Mouse (Mus musculus): ENCODE measurements around the gene Sec23a. TPM values are rescaled to one million over a fixed set of nuclear protein-coding genes. Genes with fewer than 3 reads are reported as not detected.
"Not testable (repeated sequence)": the region's sequence is repeated elsewhere in the genome, so short reads cannot be mapped to it uniquely, and the experiment has no call there.

Gene Sec23a
- 100 to 1,000 TPM; 104 to 108 TPM for total RNA-seq (2021)

GRCm38 (mm10) chr12:59011844-59012709 is at the start of gene Sec23a:
TSS of gene Sec23a (minus strand) at chr12:59012017.
- DNase-seq (ENCODE audit: low spot score in 2 of 2), result peak; percentile 95 to 99
- intact Hi-C loops (cut with DNase I), result loop anchor here (2.0 kb wide), 2 partner anchors 55 to 119 kb away; partner anchors contain the start of gene Pnn

- peak; percentile 80 to 83 for DNase-seq (ENCODE audit: low spot score in 2 of 2)
- intact Hi-C loops (cut with DNase I), result no loop called here
These were observed 49.3 kb upstream of the Sec23a start, which contains the start of gene Trappc6b for GRCm38 (mm10) chr12:59060993-59061595. TSS of gene Trappc6b (minus strand) at chr12:59061472.

GRCm38 (mm10) chr12:59060322-59060721 is 48.5 kb upstream of the Sec23a start:
- no peak for DNase-seq (ENCODE audit: low spot score in 2 of 2)
- intact Hi-C loops (cut with DNase I), result no loop called here

- intact Hi-C loops (cut with DNase I); DNase-seq (ENCODE audit: low spot score in 2 of 2): not testable (repeated sequence)
These were observed 46.4 kb upstream of the Sec23a start for GRCm38 (mm10) chr12:59058242-59058641.

GRCm38 (mm10) chr12:59056222-59056621 is 44.4 kb upstream of the Sec23a start:
- no peak for DNase-seq (ENCODE audit: low spot score in 2 of 2)
- intact Hi-C loops (cut with DNase I), result no loop called here

GRCm38 (mm10) chr12:59055196-59055850 is 43.5 kb upstream of the Sec23a start:
- intact Hi-C loops (cut with DNase I), result no loop called here

GRCm38 (mm10) chr12:59053976-59054375 is 42.2 kb upstream of the Sec23a start:
- intact Hi-C loops (cut with DNase I), result no loop called here
- DNase-seq (ENCODE audit: low spot score in 2 of 2), result no peak

More at GRCm38 (mm10) chr12:59055196-59055850, 43.5 kb upstream of the Sec23a start:
- DNase-seq (ENCODE audit: low spot score in 2 of 2), result no peak

- intact Hi-C loops (cut with DNase I), result no loop called here
- no peak for DNase-seq (ENCODE audit: low spot score in 2 of 2)
These were observed 41.3 kb upstream of the Sec23a start for GRCm38 (mm10) chr12:59053166-59053565.

GRCm38 (mm10) chr12:59052470-59052869 is 40.7 kb upstream of the Sec23a start:
- intact Hi-C loops (cut with DNase I), result no loop called here
- DNase-seq (ENCODE audit: low spot score in 2 of 2), result no peak

- intact Hi-C loops (cut with DNase I), result no loop called here
- DNase-seq (ENCODE audit: low spot score in 2 of 2), result no peak
These were observed 29.0 kb upstream of the Sec23a start for GRCm38 (mm10) chr12:59040851-59041250.

- DNase-seq (ENCODE audit: low spot score in 2 of 2), result no peak
- intact Hi-C loops (cut with DNase I), result no loop called here
These were observed 28.4 kb upstream of the Sec23a start for GRCm38 (mm10) chr12:59039971-59040844.

- intact Hi-C loops (cut with DNase I), result no loop called here
- DNase-seq (ENCODE audit: low spot score in 2 of 2), result no peak
These were observed 27.5 kb upstream of the Sec23a start for GRCm38 (mm10) chr12:59039162-59039970.

GRCm38 (mm10) chr12:59032101-59032500 is 20.3 kb upstream of the Sec23a start:
- intact Hi-C loops (cut with DNase I), result no loop called here
- DNase-seq (ENCODE audit: low spot score in 2 of 2), result no peak

GRCm38 (mm10) chr12:59021306-59021705 is 9.5 kb upstream of the Sec23a start:
- intact Hi-C loops (cut with DNase I), result no loop called here
- DNase-seq (ENCODE audit: low spot score in 2 of 2), result no peak

GRCm38 (mm10) chr12:59019891-59020290 is 8.1 kb upstream of the Sec23a start:
- DNase-seq (ENCODE audit: low spot score in 2 of 2), result no peak
- intact Hi-C loops (cut with DNase I), result no loop called here

- intact Hi-C loops (cut with DNase I), result no loop called here
- DNase-seq (ENCODE audit: low spot score in 2 of 2), result no peak
These were observed 6.2 kb upstream of the Sec23a start for GRCm38 (mm10) chr12:59017970-59018369.

GRCm38 (mm10) chr12:59013234-59013633 is 1.4 kb upstream of the Sec23a start, which contains the start of gene Gemin2:
TSS of gene Gemin2 (plus strand) at chr12:59013393.
- DNase-seq (ENCODE audit: low spot score in 2 of 2), result peak; percentile 89 to 94
- intact Hi-C loops (cut with DNase I), result loop anchor here (2.0 kb wide), 2 partner anchors 54 to 118 kb away; partner anchors contain the start of gene Pnn

- intact Hi-C loops (cut with DNase I), result loop anchor here (2.0 kb wide), 2 partner anchors 54 to 118 kb away; partner anchors contain the start of gene Pnn
- peak in 1 of 2 experiments; percentile 6 for DNase-seq (ENCODE audit: low spot score in 2 of 2)
These were observed 884 bp upstream of the Sec23a start for GRCm38 (mm10) chr12:59012710-59013091.

Measured in left cerebral cortex, postnatal 25 days (tissue).